Mouse (Mus musculus): ENCODE measurements around the gene Fev. TPM values are rescaled to one million over a fixed set of nuclear protein-coding genes. Genes with fewer than 3 reads are reported as not detected.

Gene Fev
- polyA plus RNA-seq, 1 experiment from 2014 or later: 5.8 TPM

GRCm38 (mm10) chr1:74898656-74899431 is 13.6 kb upstream of the Fev start:
- no peak overlapping the region for H3K4me2 ChIP-seq (replicated peaks)
- peaks cover 14% of the 10 kb centered on the region for H3K4me1 ChIP-seq (replicated peaks; ENCODE audit: control insufficient read depth, insufficient read depth, low read length)
- peaks cover 95% of the 10 kb centered on the region for H3K27me3 ChIP-seq (ENCODE audit: control insufficient read depth, insufficient read depth, low read length)
- WGBS: 9% methylated on average over 7 of the region's 10 CpGs
- H3K27ac ChIP-seq: no peak overlapping the region
- no peaks in the 10 kb centered on the region for H3K9me3 ChIP-seq (ENCODE audit: control insufficient read depth, low read length)
- H3K9ac ChIP-seq: no peak overlapping the region
- ATAC-seq (ENCODE audit: low FRiP score): no peak
- H3K4me3 ChIP-seq (replicated peaks; ENCODE audit: low read length): no peak overlapping the region
- no peaks in the 10 kb centered on the region for H3K36me3 ChIP-seq (replicated peaks; ENCODE audit: control insufficient read depth, insufficient read depth)
- DNase-seq (ENCODE audit: low spot score): no peak

- H3K36me3 ChIP-seq (replicated peaks; ENCODE audit: control insufficient read depth, insufficient read depth): no peaks in the 10 kb centered on the region
- DNase-seq (ENCODE audit: low spot score) (no peak), ATAC-seq (ENCODE audit: low FRiP score) (no peak)
- H3K4me3 ChIP-seq (replicated peaks; ENCODE audit: low read length): no peak overlapping the region
- H3K27me3 ChIP-seq (ENCODE audit: control insufficient read depth, insufficient read depth, low read length): peaks cover 95% of the 10 kb centered on the region
- no peaks in the 10 kb centered on the region for H3K9me3 ChIP-seq (ENCODE audit: control insufficient read depth, low read length)
- H3K4me1 ChIP-seq (replicated peaks; ENCODE audit: control insufficient read depth, insufficient read depth, low read length): peaks cover 18% of the 10 kb centered on the region
- no peak overlapping the region for H3K4me2 ChIP-seq (replicated peaks)
- no peak overlapping the region for H3K27ac ChIP-seq
- WGBS: 4% methylated on average over 7 of the region's 7 CpGs
- no peak overlapping the region for H3K9ac ChIP-seq
These were observed 12.8 kb upstream of the Fev start for GRCm38 (mm10) chr1:74897976-74898375.

GRCm38 (mm10) chr1:74894966-74895365 is 9.7 kb upstream of the Fev start:
- no peaks in the 10 kb centered on the region for H3K36me3 ChIP-seq (replicated peaks; ENCODE audit: control insufficient read depth, insufficient read depth)
- DNase-seq (ENCODE audit: low spot score) (peak; percentile 78), ATAC-seq (ENCODE audit: low FRiP score) (0 out of 2 replicates have a peak, but pooled peaks have one; percentile 18)
- no peak overlapping the region for H3K27ac ChIP-seq
- WGBS: 17% methylated on average over 4 of the region's 4 CpGs
- H3K27me3 ChIP-seq (ENCODE audit: control insufficient read depth, insufficient read depth, low read length): peaks cover 95% of the 10 kb centered on the region
- no peak overlapping the region for H3K4me2 ChIP-seq (replicated peaks)
- no peaks in the 10 kb centered on the region for H3K9me3 ChIP-seq (ENCODE audit: control insufficient read depth, low read length)
- H3K4me3 ChIP-seq (replicated peaks; ENCODE audit: low read length): no peak overlapping the region
- H3K9ac ChIP-seq: no peak overlapping the region
- peaks cover 16% of the 10 kb centered on the region; the same call in 1 of the 2 replicates for H3K4me1 ChIP-seq (replicated peaks; ENCODE audit: control insufficient read depth, insufficient read depth, low read length)

GRCm38 (mm10) chr1:74893134-74893855 is 8.1 kb upstream of the Fev start, which contains the start of gene Cryba2:
Gene Cryba2, minus strand, starts transcription at chr1:74893143.
- H3K27ac ChIP-seq: no peak within 1 kb of the TSS
- no peaks in the 10 kb centered on the region for H3K9me3 ChIP-seq (ENCODE audit: control insufficient read depth, low read length)
- peak within 1 kb of the TSS; percentile 25 for H3K9ac ChIP-seq
- peak within 1 kb of the TSS; percentile 51 for H3K4me2 ChIP-seq (replicated peaks)
- ATAC-seq (ENCODE audit: low FRiP score) (peak; percentile 26; the same call in 1 of the 2 replicates), DNase-seq (ENCODE audit: low spot score) (peak; percentile 74)
- peaks cover 94% of the 10 kb centered on the region for H3K27me3 ChIP-seq (ENCODE audit: control insufficient read depth, insufficient read depth, low read length)
- peaks cover 16% of the 10 kb centered on the region; the same call in 1 of the 2 replicates for H3K4me1 ChIP-seq (replicated peaks; ENCODE audit: control insufficient read depth, insufficient read depth, low read length)
- H3K36me3 ChIP-seq (replicated peaks; ENCODE audit: control insufficient read depth, insufficient read depth): no peaks in the 10 kb centered on the region
- whole genome bisulfite sequencing: 3% methylated on average over 25 of the region's 25 CpGs
- peak within 1 kb of the TSS; percentile 23 for H3K4me3 ChIP-seq (replicated peaks; ENCODE audit: low read length)

GRCm38 (mm10) chr1:74892351-74893133 is 7.3 kb upstream of the Fev start:
- H3K9me3 ChIP-seq (ENCODE audit: control insufficient read depth, low read length): no peaks in the 10 kb centered on the region
- WGBS: 2% methylated on average over 39 of the region's 39 CpGs
- H3K4me2 ChIP-seq (replicated peaks): peak overlapping the region; percentile 51
- peak overlapping the region; percentile 25 for H3K9ac ChIP-seq
- H3K27me3 ChIP-seq (ENCODE audit: control insufficient read depth, insufficient read depth, low read length): peaks cover 96% of the 10 kb centered on the region
- ATAC-seq (ENCODE audit: low FRiP score): peak; percentile 56
- H3K4me1 ChIP-seq (replicated peaks; ENCODE audit: control insufficient read depth, insufficient read depth, low read length): peaks cover 10% of the 10 kb centered on the region; the same call in 1 of the 2 replicates
- H3K4me3 ChIP-seq (replicated peaks; ENCODE audit: low read length): peak overlapping the region; percentile 23
- H3K36me3 ChIP-seq (replicated peaks; ENCODE audit: control insufficient read depth, insufficient read depth): no peaks in the 10 kb centered on the region
- DNase-seq (ENCODE audit: low spot score): peak; percentile 27
- no peak overlapping the region for H3K27ac ChIP-seq

GRCm38 (mm10) chr1:74891513-74891912 is 6.3 kb upstream of the Fev start:
- WGBS: 9% methylated on average over 8 of the region's 8 CpGs
- Histone ChIP-seq H3K27me3 (ENCODE audit: control insufficient read depth, insufficient read depth, low read length) (peaks cover 96% of the 10 kb centered on the region), H3K4me3 (replicated peaks; ENCODE audit: low read length) (no peak overlapping the region), H3K4me1 (replicated peaks; ENCODE audit: control insufficient read depth, insufficient read depth, low read length) (peaks cover 10% of the 10 kb centered on the region; the same call in 1 of the 2 replicates), H3K9me3 (ENCODE audit: control insufficient read depth, low read length) (no peaks in the 10 kb centered on the region), H3K9ac (no peak overlapping the region), H3K27ac (no peak overlapping the region), H3K36me3 (replicated peaks; ENCODE audit: control insufficient read depth, insufficient read depth) (no peaks in the 10 kb centered on the region), H3K4me2 (replicated peaks) (no peak overlapping the region)
- ATAC-seq (ENCODE audit: low FRiP score) (no peak), DNase-seq (ENCODE audit: low spot score) (no peak)

- peaks cover 17% of the 10 kb centered on the region; the same call in 1 of the 2 replicates for H3K4me1 ChIP-seq (replicated peaks; ENCODE audit: control insufficient read depth, insufficient read depth, low read length)
- DNase-seq (ENCODE audit: low spot score): no peak
- 1% methylated on average over 57 of the region's 57 CpGs for WGBS
- H3K27ac ChIP-seq: no peak overlapping the region
- H3K9ac ChIP-seq: peak overlapping the region; percentile 13; the same call in 1 of the 2 replicates
- peaks cover 90% of the 10 kb centered on the region for H3K27me3 ChIP-seq (ENCODE audit: control insufficient read depth, insufficient read depth, low read length)
- H3K4me2 ChIP-seq (replicated peaks): peak overlapping the region; percentile 34
- ATAC-seq (ENCODE audit: low FRiP score): 0 out of 2 replicates have a peak, but pooled peaks have one; percentile 32
- H3K4me3 ChIP-seq (replicated peaks; ENCODE audit: low read length): peak overlapping the region; percentile 18
- H3K9me3 ChIP-seq (ENCODE audit: control insufficient read depth, low read length): no peaks in the 10 kb centered on the region
- H3K36me3 ChIP-seq (replicated peaks; ENCODE audit: control insufficient read depth, insufficient read depth): no peaks in the 10 kb centered on the region
These were observed 750 bp downstream of the Fev start for GRCm38 (mm10) chr1:74884196-74885141.

GRCm38 (mm10) chr1:74883441-74883840 is 1.8 kb downstream of the Fev start:
- DNase-seq (ENCODE audit: low spot score) (no peak), ATAC-seq (ENCODE audit: low FRiP score) (no peak)
- H3K9ac ChIP-seq: no peak overlapping the region
- 7% methylated on average over 5 of the region's 5 CpGs for WGBS
- H3K27me3 ChIP-seq (ENCODE audit: control insufficient read depth, insufficient read depth, low read length): peaks cover 92% of the 10 kb centered on the region
- H3K4me3 ChIP-seq (replicated peaks; ENCODE audit: low read length): 0 out of 2 replicates have a peak overlapping the region, but pooled peaks have one; percentile 0
- peaks cover 17% of the 10 kb centered on the region; the same call in 1 of the 2 replicates for H3K4me1 ChIP-seq (replicated peaks; ENCODE audit: control insufficient read depth, insufficient read depth, low read length)
- no peaks in the 10 kb centered on the region for H3K9me3 ChIP-seq (ENCODE audit: control insufficient read depth, low read length)
- H3K27ac ChIP-seq: no peak overlapping the region
- no peaks in the 10 kb centered on the region for H3K36me3 ChIP-seq (replicated peaks; ENCODE audit: control insufficient read depth, insufficient read depth)
- H3K4me2 ChIP-seq (replicated peaks): no peak overlapping the region

All from hindbrain, embryonic 14.5 days (tissue).